ENCODE assay signal across 8 mouse cellular contexts in the genomic region with DNA sequence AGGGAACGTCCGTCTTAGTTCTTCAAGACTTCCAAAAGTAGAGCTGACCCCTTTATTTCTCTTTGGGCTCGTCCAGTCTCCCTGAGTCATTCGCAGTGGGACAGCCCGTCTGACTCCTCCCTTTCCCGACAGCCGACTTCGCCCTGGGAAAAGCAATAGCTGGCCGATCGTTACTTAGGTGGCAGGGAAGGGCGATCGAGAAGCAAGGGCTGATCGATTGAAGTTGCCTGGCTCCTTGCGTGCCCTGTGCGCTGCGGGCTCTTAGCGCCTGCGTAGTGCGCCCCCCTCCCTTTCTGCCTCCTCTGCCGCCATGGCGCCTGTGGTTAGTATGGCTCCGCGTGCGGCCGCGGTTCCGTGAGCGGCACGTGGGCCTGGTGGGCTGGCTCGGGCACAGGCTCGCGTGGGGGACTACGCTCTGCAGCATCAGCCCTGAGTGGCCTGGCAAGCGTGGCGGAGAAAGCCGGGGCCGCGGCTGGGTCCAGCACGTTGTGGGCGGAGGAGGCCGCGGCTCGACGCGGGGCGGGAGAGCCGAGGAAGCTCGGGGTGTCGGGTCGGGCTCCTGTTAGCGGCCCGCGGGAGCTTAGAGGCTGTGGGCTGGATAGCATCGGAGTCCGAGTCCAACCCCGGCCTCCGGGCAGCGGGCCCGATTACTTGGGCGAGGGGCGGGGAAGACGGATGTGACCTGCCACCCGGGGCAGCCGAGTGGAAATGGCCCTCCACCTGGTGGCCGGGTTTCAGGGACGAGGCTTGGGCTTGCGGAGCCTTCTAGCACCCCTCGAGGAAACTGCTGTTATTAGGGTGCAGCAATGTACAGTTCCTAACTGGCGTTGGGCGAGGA. TPM values are rescaled to one million over a fixed set of nuclear protein-coding genes. Genes with fewer than 3 reads are reported as not detected.
DNase-seq lines count a peak whose midpoint lies in the region; ATAC-seq and TF ChIP-seq lines count a peak whose summit lies in the region.

Gene Rpl22 (plus strand): TSS at position 169 of the 838 bp plus-strand sequence.

- no peaks in the 10 kb centered on the region for H3K9me3 ChIP-seq in embryonic facial prominence, embryonic 13.5 days
- no peaks in the 10 kb centered on the region for H3K9me3 ChIP-seq in limb, embryonic 12.5 days
- H3K9me3 ChIP-seq in midbrain, embryonic 15.5 days: no peaks in the 10 kb centered on the region

- under 1% methylated on average over 70 of the region's 70 CpGs for WGBS in embryonic facial prominence, embryonic 13.5 days
- WGBS in kidney, adult 2 months: under 1% methylated on average over 70 of the region's 70 CpGs
- WGBS in limb, embryonic 12.5 days: under 1% methylated on average over 70 of the region's 70 CpGs
- WGBS in midbrain, embryonic 15.5 days: under 1% methylated on average over 69 of the region's 70 CpGs
- WGBS in spleen, adult 2 months: under 1% methylated on average over 70 of the region's 70 CpGs

- peak within 1 kb of the TSS; percentile 98 for H3K4me3 ChIP-seq in embryonic facial prominence, embryonic 13.5 days
- peak within 1 kb of the TSS; percentile 80 for H3K4me3 ChIP-seq in kidney, adult 2 months (ENCODE audit: insufficient read depth, low read depth, low read length)
- H3K4me3 ChIP-seq in limb, embryonic 12.5 days (replicated peaks): peak within 1 kb of the TSS; percentile 97
- peak within 1 kb of the TSS; percentile 70 for H3K4me3 ChIP-seq in midbrain, embryonic 15.5 days
- H3K4me3 ChIP-seq in spleen, adult 2 months (ENCODE audit: extremely low read depth, insufficient read depth, insufficient read length): peak within 1 kb of the TSS; percentile 79

- ATAC-seq in embryonic facial prominence, embryonic 13.5 days (ENCODE audit: insufficient number of reproducible peaks, insufficient read depth, low FRiP score, low TSS enrichment, low read depth): peak; percentile 92
- peak; percentile 95 for ATAC-seq in limb, embryonic 12.5 days (ENCODE audit: insufficient number of reproducible peaks, insufficient read depth, low FRiP score, low TSS enrichment, low read depth)
- ATAC-seq in midbrain, embryonic 15.5 days (replicated peaks): peak; percentile 95

- DNase-seq in 3134 (ENCODE audit: extremely low read depth, insufficient read length, low spot score): peak; percentile 87
- peak; percentile 94 to 96 for DNase-seq in adrenal gland, postnatal 36 days
- DNase-seq in heart, adult 18-20 months: peak; percentile 95 to 97
- DNase-seq in kidney, adult 2 months: peak; percentile 98
- DNase-seq in spleen, adult 2 months (ENCODE audit: low read depth in 1 of 2, low spot score in 2 of 2): peak; percentile 91 to 97

- H3K36me3 ChIP-seq in embryonic facial prominence, embryonic 13.5 days: peaks cover 29% of the 10 kb centered on the region
- no peaks in the 10 kb centered on the region; the same call in 1 of the 2 replicates for H3K36me3 ChIP-seq in kidney, adult 2 months (ENCODE audit: control insufficient read depth, insufficient read depth, low read length)
- H3K36me3 ChIP-seq in limb, embryonic 12.5 days: peaks cover 35% of the 10 kb centered on the region
- H3K36me3 ChIP-seq in midbrain, embryonic 15.5 days (replicated peaks): peaks cover 10% of the 10 kb centered on the region
- H3K36me3 ChIP-seq in spleen, adult 2 months (ENCODE audit: control insufficient read depth, insufficient read depth, low read length): peaks cover 18% of the 10 kb centered on the region

- TF ChIP-seq CTCF in kidney, adult 2 months (conservative IDR thresholded peaks at IDR 0.05; ENCODE audit: insufficient read depth, insufficient read length, low read depth, low read length): 0 out of 2 replicates have a peak, but pooled peaks have one; percentile 24
- TF ChIP-seq CTCF in spleen, adult 2 months (IDR thresholded peaks at IDR 0.05; ENCODE audit: extremely low read depth, insufficient read depth, insufficient read length, insufficient replicate concordance): peak; percentile 1; the same call in 1 of the 2 replicates

- peaks cover 14% of the 10 kb centered on the region for H3K4me1 ChIP-seq in embryonic facial prominence, embryonic 13.5 days
- H3K4me1 ChIP-seq in kidney, adult 2 months (ENCODE audit: control insufficient read depth, insufficient read depth, low read length): peaks cover 13% of the 10 kb centered on the region
- H3K4me1 ChIP-seq in limb, embryonic 12.5 days (replicated peaks): peaks cover 13% of the 10 kb centered on the region
- peaks cover 20% of the 10 kb centered on the region for H3K4me1 ChIP-seq in midbrain, embryonic 15.5 days
- peaks cover 5% of the 10 kb centered on the region; the same call in 1 of the 2 replicates for H3K4me1 ChIP-seq in spleen, adult 2 months (ENCODE audit: control insufficient read depth, insufficient read depth, insufficient read length)

- H3K27me3 ChIP-seq in embryonic facial prominence, embryonic 13.5 days: no peaks in the 10 kb centered on the region
- H3K27me3 ChIP-seq in kidney, adult 2 months (replicated peaks; ENCODE audit: control insufficient read depth, insufficient read depth, low read length): no peaks in the 10 kb centered on the region
- peaks cover 9% of the 10 kb centered on the region for H3K27me3 ChIP-seq in limb, embryonic 12.5 days
- H3K27me3 ChIP-seq in midbrain, embryonic 15.5 days (replicated peaks): no peaks in the 10 kb centered on the region
- no peaks in the 10 kb centered on the region for H3K27me3 ChIP-seq in spleen, adult 2 months (ENCODE audit: control insufficient read depth, insufficient read depth, low read length)

- H3K9ac ChIP-seq in embryonic facial prominence, embryonic 13.5 days: peak within 1 kb of the TSS; percentile 98
- H3K9ac ChIP-seq in limb, embryonic 12.5 days (replicated peaks): peak within 1 kb of the TSS; percentile 95
- H3K9ac ChIP-seq in midbrain, embryonic 15.5 days: peak within 1 kb of the TSS; percentile 73

- peak within 1 kb of the TSS; percentile 75 for H3K4me2 ChIP-seq in embryonic facial prominence, embryonic 13.5 days
- H3K4me2 ChIP-seq in limb, embryonic 12.5 days: peak within 1 kb of the TSS; percentile 80
- peak within 1 kb of the TSS; percentile 75 for H3K4me2 ChIP-seq in midbrain, embryonic 15.5 days

- no peak for TF ChIP-seq POLR2A in kidney, adult 2 months (IDR thresholded peaks at IDR 0.05; ENCODE audit: low read depth, low read length)
- TF ChIP-seq POLR2A in spleen, adult 2 months (IDR thresholded peaks at IDR 0.05; ENCODE audit: low read depth, low read length): 0 out of 2 replicates have a peak, but pooled peaks have one; percentile 12

- peak within 1 kb of the TSS; percentile 74 for H3K27ac ChIP-seq in embryonic facial prominence, embryonic 13.5 days
- peak within 1 kb of the TSS; percentile 59 for H3K27ac ChIP-seq in kidney, adult 2 months (ENCODE audit: insufficient read depth, low read depth, low read length)
- H3K27ac ChIP-seq in limb, embryonic 12.5 days: peak within 1 kb of the TSS; percentile 77
- H3K27ac ChIP-seq in midbrain, embryonic 15.5 days: peak within 1 kb of the TSS; percentile 66
- H3K27ac ChIP-seq in spleen, adult 2 months (ENCODE audit: insufficient read depth, low read length): peak within 1 kb of the TSS; percentile 55

RNA-seq across cellular contexts. Expression of gene Rpl22, which starts in this region (rescaled TPM):
- 100 to 1,000 TPM; 496 to 507 TPM for total RNA-seq in adrenal gland, postnatal 36 days (2021)
- 447 and 449 TPM in 2 replicates for polyA plus RNA-seq in embryonic facial prominence, embryonic 13.5 days (2015; fragmentation: Nextera tagmentation; extraction: Ambion mirVana)
- 100 to 1,000 TPM; 275 to 290 TPM for total RNA-seq in heart, adult 18-20 months (2021)
- 45.4 and 90.1 TPM in 2 replicates for polyA plus RNA-seq in kidney, adult 2 months (2012; rRNA removed)
- polyA plus RNA-seq in limb, embryonic 12.5 days (2016; fragmentation: Nextera tagmentation; extraction: Ambion mirVana): 405 and 448 TPM in 2 replicates
- polyA plus RNA-seq in midbrain, embryonic 15.5 days (2015; fragmentation: Nextera tagmentation; extraction: Ambion mirVana): 127 and 133 TPM in 2 replicates
- 24.6 and 29.3 TPM in 2 replicates for polyA plus RNA-seq in spleen, adult 2 months (2012; rRNA removed)

Comparison
In these comparisons a context has a peak if more than half of its experiments do, and no peak if none do; other contexts are left out.
1. Peak in every context shown above with its lines: DNase-seq, ATAC-seq, H3K4me3 ChIP-seq and H3K27ac ChIP-seq.